In the genomic region with DNA sequence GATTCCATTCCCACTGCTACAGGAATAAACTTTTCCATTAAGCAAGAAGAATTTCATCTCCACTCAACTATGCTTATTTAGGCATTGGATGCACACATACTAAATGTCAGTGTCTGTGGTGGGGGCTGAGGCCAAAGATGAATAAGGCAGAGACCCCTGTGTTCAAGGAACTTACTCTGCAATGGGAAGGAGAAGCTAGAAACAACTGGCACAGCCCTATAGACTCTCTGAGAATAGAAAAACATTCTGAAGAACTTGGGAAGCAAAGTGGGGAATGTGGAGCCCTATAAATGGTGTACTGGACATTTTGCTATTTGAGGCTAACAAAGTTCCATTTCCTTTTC, we compare ENCODE assay signal across 14 mouse cellular contexts.
"Had no signal": no experiment of that assay in that cellular context is flagged by ENCODE, and none has a peak within 500 bp of the region (broad histone marks: within the 10 kb centered on the region; RNA-seq: fewer than 3 reads in every experiment).

No protein-coding gene starts in this region.

- H3K27me3 ChIP-seq: kidney, embryonic 15.5 days; liver, embryonic 15.5 days; neural tube, embryonic 13.5 days; stomach, embryonic 15.5 days had no signal

- H3K27ac ChIP-seq: kidney, embryonic 15.5 days; left cerebral cortex, adult 2 months; liver, embryonic 15.5 days; midbrain, embryonic 10.5 days; neural tube, embryonic 13.5 days; stomach, embryonic 15.5 days had no signal

- H3K36me3 ChIP-seq: kidney, embryonic 15.5 days; liver, embryonic 15.5 days; midbrain, embryonic 10.5 days; neural tube, embryonic 13.5 days; stomach, embryonic 15.5 days had no signal

- H3K9me3 ChIP-seq: kidney, embryonic 15.5 days; liver, embryonic 15.5 days; midbrain, embryonic 10.5 days; neural tube, embryonic 13.5 days; stomach, embryonic 15.5 days had no signal

- H3K4me2 ChIP-seq: kidney, embryonic 15.5 days; liver, embryonic 11.5 days; liver, embryonic 15.5 days; neural tube, embryonic 13.5 days; stomach, embryonic 15.5 days had no signal

- H3K4me3 ChIP-seq: kidney, embryonic 15.5 days; left cerebral cortex, adult 2 months; liver, embryonic 15.5 days; midbrain, embryonic 10.5 days; neural tube, embryonic 13.5 days; stomach, embryonic 15.5 days had no signal

- DNase-seq: retina, postnatal 1 day; right cerebral cortex, postnatal 4 days; spleen, adult 18-20 months; thymus, adult 2 months; thymus, postnatal 25 days had no signal

- ATAC-seq: intestine, embryonic 16.5 days; midbrain, embryonic 16.5 days had no signal

- H3K9ac ChIP-seq: kidney, embryonic 15.5 days; liver, embryonic 15.5 days; neural tube, embryonic 13.5 days; stomach, embryonic 15.5 days had no signal

- H3K4me1 ChIP-seq: liver, embryonic 15.5 days; midbrain, embryonic 10.5 days; neural tube, embryonic 13.5 days had no signal
